Mouse (Mus musculus) cerebellum, adult 11-12 months (tissue): ENCODE data around the gene Smok2b.
"Not testable (repeated sequence)": the region's sequence is repeated elsewhere in the genome, so short reads cannot be mapped to it uniquely, and the experiment has no call there.

Experiments used
- DNase-seq: peaks from one replicate; pipeline ENCODE4 v3.0.0; 2022

The Smok2b gene

GRCm38 (mm10) chr17:13240807-13241727 is 11.0 kb downstream of the Smok2b start:
- not testable (repeated sequence) for DNase-seq

GRCm38 (mm10) chr17:13254786-13255185 is 24.7 kb downstream of the Smok2b start:
- DNase-seq: not testable (repeated sequence)
